Mouse (Mus musculus) heart, adult 2 months (tissue): ENCODE data around the gene Rnf41. TPM values are rescaled to one million over a fixed set of nuclear protein-coding genes. Genes with fewer than 3 reads are reported as not detected.

Experiments used
- DNase-seq, 2 experiments: peaks; one replicate each; pipeline ENCODE4 v3.0.0; 2021
- H3K27ac ChIP-seq: fragments of 200-600 bp; 2 replicates; pipeline ENCODE4 v1.8.1; 2022
- H3K27me3 ChIP-seq: fragments of 200-500 bp; 2 replicates; pipeline ENCODE4 v1.6.1; 2012; ENCODE audit warnings: mild to moderate bottlenecking, low read length, inconsistent platforms, mixed read lengths; ENCODE audit not compliant: control insufficient read depth, insufficient read depth
- H3K36me3 ChIP-seq: fragments of 200-500 bp; 2 replicates; pipeline ENCODE4 v1.6.1; 2012; ENCODE audit warnings: low read length, inconsistent platforms; ENCODE audit not compliant: control insufficient read depth, insufficient read depth
- H3K4me1 ChIP-seq: fragments of 200-500 bp; 2 replicates; pipeline ENCODE4 v1.6.1; 2011; ENCODE audit warnings: low read length; ENCODE audit not compliant: control insufficient read depth, insufficient read depth
- H3K4me3 ChIP-seq: fragments of 200-600 bp; 2 replicates; pipeline ENCODE4 v1.8.1; 2022
- H3K79me2 ChIP-seq: fragments of 200-500 bp; replicated peaks from 2 replicates; pipeline ENCODE4 v1.6.1; 2012; ENCODE audit warnings: mild to moderate bottlenecking, inconsistent platforms, low read length, moderate library complexity, mixed read lengths; ENCODE audit not compliant: control insufficient read depth, insufficient read depth
- H3K9ac ChIP-seq: fragments of 200-500 bp; 2 replicates; pipeline ENCODE4 v1.6.1; 2012; ENCODE audit warnings: low read depth, mild to moderate bottlenecking, control low read depth, inconsistent platforms, low read length, mixed read lengths
- CTCF ChIP-seq: fragments of 200-600 bp; IDR thresholded peaks from 2 replicates; pipeline ENCODE4 v1.8.1; 2022; ENCODE audit warnings: antibody characterized with exemption, mild to moderate bottlenecking, moderate library complexity
- EP300 ChIP-seq: fragments of 200-500 bp; IDR thresholded peaks from 2 replicates; pipeline ENCODE4 v1.6.1; 2011; ENCODE audit warnings: low read depth, low read length, control low read depth; ENCODE audit not compliant: insufficient read depth
- POLR2A ChIP-seq: fragments of 200-500 bp; IDR thresholded peaks from 2 replicates; pipeline ENCODE4 v1.6.1; 2011; ENCODE audit warnings: mild to moderate bottlenecking, low read depth, low read length, control low read depth; ENCODE audit not compliant: insufficient read depth
- WGBS: fragments of 180-500 bp; shearing (Covaris S2); methylation state at CpG from one replicate; pipeline ENCODE4 v1.1.7; 2018; 5-methylcytosine and 5-hydroxymethylcytosine counted together
- intact Hi-C: fragments of 180-260 bp; cut with DNase I; formaldehyde crosslinking; loops from one replicate; pipeline ENCODE4 v1.15.1; 2025
- polyA plus RNA-seq: library from polyadenylated mRNA; depleted of rRNA; stranded (reverse); fragments of >200 nt; gene quantifications from 2 replicates; pipeline ENCODE4 v1.2.3, GENCODE M21; 2012
- total RNA-seq, 2 experiments: library from RNA; stranded (reverse); gene quantifications; 2 replicates each; pipeline ENCODE4 v1.2.3; 2021

The Rnf41 gene
- total and polyA plus RNA-seq, 3 experiments, result 12.5 to 16.9 (median 15.8) TPM

DNA sequence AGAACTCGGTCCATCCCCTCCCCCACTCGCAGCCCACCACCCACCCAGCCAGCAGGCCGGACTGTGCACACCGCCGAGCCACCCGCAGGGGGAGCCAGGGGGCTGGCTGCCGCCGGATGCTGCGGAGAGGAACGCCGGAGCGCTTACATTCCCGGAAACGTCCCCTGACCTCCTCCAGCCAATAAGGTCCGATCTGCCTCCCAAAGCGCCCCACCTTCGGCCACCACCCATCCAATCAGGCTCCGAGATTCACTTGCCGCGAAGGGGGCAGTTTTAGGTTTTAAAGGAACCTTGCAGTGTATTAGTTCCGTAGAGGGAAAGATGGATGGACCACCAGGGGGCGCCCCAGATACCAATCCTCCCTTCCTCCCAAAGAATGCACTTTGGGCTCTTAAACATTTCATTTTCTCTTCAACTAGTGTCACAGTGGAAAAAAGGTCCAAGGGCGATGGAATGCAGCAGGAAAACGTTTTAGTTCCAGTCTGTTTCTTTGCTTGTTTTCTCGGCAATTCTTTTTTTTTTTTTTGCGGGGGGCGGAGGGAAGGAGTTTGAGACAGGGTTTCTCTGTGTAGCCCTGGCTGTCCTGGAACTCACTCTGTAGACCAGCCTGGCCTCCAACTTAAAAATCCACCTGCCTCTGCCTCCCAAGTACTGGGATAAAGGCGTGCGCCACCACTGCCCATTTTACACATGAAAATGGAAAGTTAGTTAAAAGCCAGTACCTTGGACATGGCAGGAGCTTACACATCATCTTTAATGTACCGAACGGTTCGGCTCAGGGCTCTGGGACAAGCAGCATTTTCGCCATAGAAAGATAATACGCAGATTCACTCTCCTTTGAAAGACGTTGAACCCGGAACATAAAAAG, 1.5 kb upstream of the Rnf41 start:
- Histone ChIP-seq H3K36me3 (no peaks in the 10 kb centered on the region), H3K27me3 (no peaks in the 10 kb centered on the region), H3K4me1 (peaks cover 5% of the 10 kb centered on the region), H3K9ac (peak overlapping the region; percentile 68), H3K4me3 (peak overlapping the region; percentile 73), H3K27ac (peak overlapping the region; percentile 89), H3K79me2 (no peaks in the 10 kb centered on the region)
- WGBS, result 3% methylated on average over 36 of the region's 36 CpGs
- TF ChIP-seq CTCF (peak; percentile 84), EP300 (peak; percentile 49; the same call in 1 of the 2 replicates), POLR2A (peak; percentile 53; the same call in 1 of the 2 replicates)
- peak; percentile 94 to 97 for DNase-seq
- intact Hi-C loops, result loop anchor here (1.0 to 5.0 kb wide), 5 partner anchors 31 to 127 kb away; partner anchors contain the start of genes Cs and Esyt1

DNA sequence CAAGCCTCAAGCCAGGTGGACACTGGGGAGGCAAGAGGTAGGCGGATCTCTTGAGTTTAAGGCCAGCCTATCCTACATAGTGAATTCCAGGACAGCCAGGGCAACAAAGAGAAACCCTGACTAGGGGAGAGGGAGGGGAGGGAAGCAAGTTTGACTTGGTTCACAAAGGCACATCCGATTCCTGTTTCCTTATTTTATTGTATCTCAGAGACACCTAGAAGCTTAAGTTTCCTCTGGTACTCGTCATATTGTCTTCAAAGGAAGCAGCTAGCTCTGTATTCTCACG, 954 bp upstream of the Rnf41 start:
- H3K79me2 ChIP-seq, result no peaks in the 10 kb centered on the region
- no peak for TF ChIP-seq CTCF
- no peak for TF ChIP-seq POLR2A
- no peak for TF ChIP-seq EP300
- H3K27ac ChIP-seq, result peak overlapping the region; percentile 89
- H3K27me3 ChIP-seq, result no peaks in the 10 kb centered on the region
- H3K9ac ChIP-seq, result peak overlapping the region; percentile 49; the same call in 1 of the 2 replicates
- H3K36me3 ChIP-seq, result no peaks in the 10 kb centered on the region
- H3K4me1 ChIP-seq, result peaks cover 5% of the 10 kb centered on the region
- DNase-seq, result no peak
- intact Hi-C loops, result loop anchor here (1.0 to 5.0 kb wide), 2 partner anchors 45 to 117 kb away; partner anchors contain the start of gene Esyt1
- WGBS, result 14% methylated on average over 4 of the region's 4 CpGs
- H3K4me3 ChIP-seq, result peak overlapping the region; percentile 63

DNA sequence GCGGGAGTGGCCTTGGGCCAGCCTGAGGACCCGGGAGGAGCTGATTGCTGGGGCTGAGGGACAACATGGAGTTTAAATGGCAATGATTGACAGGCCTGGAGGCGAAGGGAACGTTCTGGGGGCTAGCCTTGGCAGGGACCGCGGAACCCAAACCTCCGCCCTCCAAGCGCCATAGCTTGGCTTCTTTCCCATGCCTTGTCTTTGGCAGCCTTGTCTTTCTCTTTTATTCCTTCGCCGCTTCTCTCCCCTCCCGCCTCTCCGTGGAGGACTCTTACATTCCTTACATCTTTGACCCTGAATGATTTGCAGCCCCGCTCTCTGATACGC, 561 bp downstream of the Rnf41 start:
- H3K27ac ChIP-seq, result peak overlapping the region; percentile 89
- 3% methylated on average over 14 of the region's 14 CpGs for WGBS
- no peak for TF ChIP-seq CTCF
- H3K79me2 ChIP-seq, result no peaks in the 10 kb centered on the region
- H3K36me3 ChIP-seq, result no peaks in the 10 kb centered on the region
- H3K4me1 ChIP-seq, result peaks cover 5% of the 10 kb centered on the region
- peak in 1 of 2 experiments; percentile 41 for DNase-seq
- H3K9ac ChIP-seq, result peak overlapping the region; percentile 69
- H3K27me3 ChIP-seq, result no peaks in the 10 kb centered on the region
- H3K4me3 ChIP-seq, result peak overlapping the region; percentile 63
- intact Hi-C loops, result loop anchor here (5.0 kb wide), 1 partner anchor 115 kb away; the partner anchor contains the start of gene Esyt1

DNA sequence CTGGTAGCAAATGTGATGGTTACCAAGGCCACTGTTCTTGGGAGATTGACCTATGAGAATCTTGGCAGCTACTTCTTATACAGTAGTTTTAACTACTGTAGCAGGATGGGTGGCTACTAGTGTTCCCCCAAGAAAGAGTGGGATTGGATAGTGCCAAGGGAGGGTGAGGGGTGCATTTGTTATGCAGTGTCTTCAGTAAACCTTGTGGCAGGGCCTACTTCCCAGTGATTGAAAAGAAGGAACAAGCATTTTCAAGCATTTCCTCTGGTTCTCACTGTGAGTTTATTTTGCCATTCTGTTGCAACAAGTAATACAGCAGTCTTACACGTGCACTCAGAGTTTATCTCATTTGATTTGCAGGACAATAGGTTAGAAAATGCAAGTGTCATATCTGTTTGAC, 1.1 kb downstream of the Rnf41 start:
- peaks cover 5% of the 10 kb centered on the region for H3K4me1 ChIP-seq
- no peak for DNase-seq
- no peaks in the 10 kb centered on the region for H3K79me2 ChIP-seq
- no peak for TF ChIP-seq EP300
- TF ChIP-seq POLR2A, result no peak
- TF ChIP-seq CTCF, result no peak
- no peaks in the 10 kb centered on the region for H3K27me3 ChIP-seq
- peak overlapping the region; percentile 63 for H3K4me3 ChIP-seq
- intact Hi-C loops, result loop anchor here (5.0 kb wide), 1 partner anchor 115 kb away; the partner anchor contains the start of gene Esyt1
- peak overlapping the region; percentile 89; the same call in 1 of the 2 replicates for H3K27ac ChIP-seq
- no peak overlapping the region for H3K9ac ChIP-seq
- 21% methylated on average over 1 of the region's 1 CpGs for WGBS
- H3K36me3 ChIP-seq, result no peaks in the 10 kb centered on the region

DNA sequence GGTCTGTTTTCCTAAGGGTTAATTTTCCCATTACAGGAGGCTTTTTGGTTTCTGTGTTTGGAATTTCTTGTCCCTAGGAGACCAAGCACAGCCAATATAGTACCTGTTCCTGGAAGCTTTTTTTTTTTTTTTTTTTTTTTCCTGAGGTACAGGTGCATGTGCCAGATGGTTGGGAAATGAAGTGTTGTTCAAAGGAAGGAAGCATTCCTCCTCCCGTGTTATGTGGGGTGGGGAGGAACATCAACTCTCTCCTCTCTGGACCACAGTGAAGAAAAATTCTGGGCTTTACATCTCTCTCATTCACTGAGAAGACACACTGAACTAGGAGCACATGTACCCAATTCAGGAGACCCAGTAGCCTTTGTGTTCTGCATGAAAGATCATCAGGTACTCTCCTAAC, 1.6 kb downstream of the Rnf41 start:
- intact Hi-C loops, result loop anchor here (5.0 kb wide), 1 partner anchor 114 kb away; the partner anchor contains the start of gene Esyt1
- WGBS, result 24% methylated on average over 1 of the region's 1 CpGs
- Histone ChIP-seq H3K4me3 (no peak overlapping the region), H3K27ac (no peak overlapping the region), H3K36me3 (no peaks in the 10 kb centered on the region), H3K4me1 (peaks cover 5% of the 10 kb centered on the region), H3K9ac (no peak overlapping the region), H3K79me2 (no peaks in the 10 kb centered on the region), H3K27me3 (no peaks in the 10 kb centered on the region)
- TF ChIP-seq POLR2A, result no peak
- no peak for TF ChIP-seq CTCF
- no peak for TF ChIP-seq EP300
- DNase-seq, result no peak

DNA sequence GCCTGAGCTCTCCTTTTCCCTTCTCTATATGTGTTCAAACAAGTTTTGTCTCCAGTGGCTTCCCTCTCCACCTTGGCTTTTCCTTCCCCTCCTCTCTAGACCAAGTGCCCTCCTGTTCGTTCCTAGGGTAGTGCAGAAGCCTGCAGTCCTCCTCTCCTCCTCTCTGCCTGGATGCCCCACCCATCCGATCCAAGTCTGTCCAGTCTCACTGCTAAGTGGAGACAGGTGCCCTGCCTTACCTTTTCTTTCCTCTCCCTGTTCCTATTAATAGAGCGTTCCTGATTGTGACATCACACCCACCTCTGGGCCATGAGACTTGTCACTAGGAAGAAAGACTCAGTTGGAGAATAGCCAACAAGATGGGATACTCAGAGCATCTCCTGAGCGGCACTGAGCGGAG, 3.4 kb downstream of the Rnf41 start:
- Histone ChIP-seq H3K27ac (no peak overlapping the region), H3K4me3 (no peak overlapping the region), H3K9ac (no peak overlapping the region), H3K79me2 (0 out of 2 replicates have a peak, but pooled peaks cover 2% of the 10 kb centered on the region), H3K36me3 (peaks cover 2% of the 10 kb centered on the region; the same call in 1 of the 2 replicates), H3K27me3 (no peaks in the 10 kb centered on the region), H3K4me1 (peaks cover 4% of the 10 kb centered on the region)
- WGBS, result 70% methylated on average over 5 of the region's 5 CpGs
- no peak for TF ChIP-seq POLR2A
- no peak for TF ChIP-seq CTCF
- TF ChIP-seq EP300, result no peak
- intact Hi-C loops, result loop anchor here (5.0 kb wide), 1 partner anchor 112 kb away; the partner anchor contains the start of gene Esyt1
- DNase-seq, result no peak
